ENCODE assay signal across 9 mouse cellular contexts in the genomic region with DNA sequence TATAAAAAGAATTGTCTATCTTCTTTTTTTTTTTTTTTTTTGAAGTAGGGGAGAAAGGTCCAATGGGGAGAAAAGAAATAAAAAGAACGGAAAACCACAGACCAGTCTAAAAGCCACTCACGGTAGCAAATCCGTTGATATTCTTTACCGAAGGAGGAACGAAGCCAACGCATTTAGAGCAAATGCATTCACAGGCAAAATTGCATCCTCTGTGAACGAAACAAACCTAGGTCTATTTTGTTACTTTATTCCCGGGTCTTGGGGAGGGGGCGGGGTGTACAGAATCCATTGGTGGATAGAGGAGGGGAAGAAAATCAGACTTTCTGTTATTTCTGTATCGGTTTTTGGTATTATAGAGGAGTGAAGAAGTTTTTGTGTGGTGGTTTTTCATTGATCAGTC.
A peak's percentile ranks its signal among the peaks of the same experiment; 100 is the strongest.
DNase-seq lines count a peak whose midpoint lies in the region; ATAC-seq lines count a peak whose summit lies in the region.
"Had no signal": no experiment of that assay in that cellular context is flagged by ENCODE, and none has a peak within 500 bp of the region (broad histone marks: within the 10 kb centered on the region; RNA-seq: fewer than 3 reads in every experiment).

No protein-coding gene starts in this region.

- peaks cover 2% of the 10 kb centered on the region; the same call in 1 of the 2 replicates for H3K36me3 ChIP-seq in heart, embryonic 11.5 days (ENCODE audit: control insufficient read depth, insufficient read depth, low read length)
- H3K36me3 ChIP-seq in hindbrain, embryonic 11.5 days (ENCODE audit: control insufficient read depth, insufficient read depth, low read length) = no peaks in the 10 kb centered on the region
- no peaks in the 10 kb centered on the region for H3K36me3 ChIP-seq in midbrain, embryonic 12.5 days

- H3K9me3 ChIP-seq in heart, embryonic 11.5 days (replicated peaks; ENCODE audit: control insufficient read depth, low read length) = no peaks in the 10 kb centered on the region
- no peaks in the 10 kb centered on the region for H3K9me3 ChIP-seq in hindbrain, embryonic 11.5 days (ENCODE audit: control insufficient read depth, low read length)
- no peaks in the 10 kb centered on the region for H3K9me3 ChIP-seq in midbrain, embryonic 12.5 days

- peaks cover 23% of the 10 kb centered on the region for H3K4me1 ChIP-seq in heart, embryonic 11.5 days (ENCODE audit: control insufficient read depth, insufficient read depth, low read length)
- peaks cover 2% of the 10 kb centered on the region; the same call in 1 of the 2 replicates for H3K4me1 ChIP-seq in hindbrain, embryonic 11.5 days (replicated peaks; ENCODE audit: control insufficient read depth, insufficient read depth, low read length)
- H3K4me1 ChIP-seq in midbrain, embryonic 12.5 days = peaks cover 48% of the 10 kb centered on the region

- no peak overlapping the region for H3K27ac ChIP-seq in heart, embryonic 11.5 days (ENCODE audit: low read depth, low read length)
- H3K27ac ChIP-seq in hindbrain, embryonic 11.5 days (ENCODE audit: low read depth, low read length) = peak overlapping the region; percentile 97
- no peak overlapping the region for H3K27ac ChIP-seq in midbrain, embryonic 12.5 days (replicated peaks)

- DNase-seq in heart, adult 8-10 months (ENCODE audit: low spot score) = no peak
- DNase-seq in R1 (ENCODE audit: low read depth, low spot score) = peak; percentile 29
- no peak for DNase-seq in hindbrain, embryonic 11.5 days (ENCODE audit: low spot score)
- DNase-seq in thymus, postnatal 14 days = no peak
- no peak for DNase-seq in urinary bladder, postnatal 25 days (ENCODE audit: low spot score)
- DNase-seq: right cerebral cortex, postnatal 25 days had no signal

- WGBS in heart, embryonic 11.5 days (ENCODE audit: insufficient replicate concordance) = 1% methylated on average over 10 of the region's 10 CpGs
- WGBS in hindbrain, embryonic 11.5 days = under 1% methylated on average over 10 of the region's 10 CpGs
- under 1% methylated on average over 10 of the region's 10 CpGs for WGBS in midbrain, embryonic 12.5 days

- no peak for ATAC-seq in heart, embryonic 11.5 days (replicated peaks; ENCODE audit: insufficient number of reproducible peaks, low FRiP score, low TSS enrichment)
- no peak; the same call in 1 of the 2 replicates for ATAC-seq in hindbrain, embryonic 11.5 days (ENCODE audit: low FRiP score)
- no peak for ATAC-seq in midbrain, embryonic 12.5 days (ENCODE audit: low FRiP score, low read depth)
- ATAC-seq in cerebellum, adult (ENCODE audit: insufficient number of reproducible peaks, low FRiP score, low TSS enrichment) = no peak

- H3K27me3 ChIP-seq in heart, embryonic 11.5 days (ENCODE audit: control insufficient read depth, insufficient read depth, low read length) = peaks cover 9% of the 10 kb centered on the region; the same call in 1 of the 2 replicates
- peaks cover 2% of the 10 kb centered on the region for H3K27me3 ChIP-seq in hindbrain, embryonic 11.5 days (ENCODE audit: control insufficient read depth, insufficient read depth, low read length)
- peaks cover 46% of the 10 kb centered on the region for H3K27me3 ChIP-seq in midbrain, embryonic 12.5 days

- peak overlapping the region; percentile 63 for H3K4me2 ChIP-seq in heart, embryonic 11.5 days
- H3K4me2 ChIP-seq in hindbrain, embryonic 11.5 days (replicated peaks; ENCODE audit: low read depth, low read length) = peak overlapping the region; percentile 39
- peak overlapping the region; percentile 54 for H3K4me2 ChIP-seq in midbrain, embryonic 12.5 days (replicated peaks)

- peak overlapping the region; percentile 3; the same call in 1 of the 2 replicates for H3K9ac ChIP-seq in heart, embryonic 11.5 days (ENCODE audit: low read depth, low read length)
- H3K9ac ChIP-seq in hindbrain, embryonic 11.5 days (ENCODE audit: low read depth, low read length) = peak overlapping the region; percentile 72; the same call in 1 of the 2 replicates
- H3K9ac ChIP-seq in midbrain, embryonic 12.5 days (replicated peaks) = no peak overlapping the region

- peak overlapping the region; percentile 42 for H3K4me3 ChIP-seq in heart, embryonic 11.5 days (ENCODE audit: low read depth, low read length)
- peak overlapping the region; percentile 28 for H3K4me3 ChIP-seq in hindbrain, embryonic 11.5 days (ENCODE audit: low read depth, low read length)
- H3K4me3 ChIP-seq in midbrain, embryonic 12.5 days = peak overlapping the region; percentile 27; the same call in 1 of the 2 replicates
